Mouse (Mus musculus): ENCODE measurements around the gene Rnh1.

DNA sequence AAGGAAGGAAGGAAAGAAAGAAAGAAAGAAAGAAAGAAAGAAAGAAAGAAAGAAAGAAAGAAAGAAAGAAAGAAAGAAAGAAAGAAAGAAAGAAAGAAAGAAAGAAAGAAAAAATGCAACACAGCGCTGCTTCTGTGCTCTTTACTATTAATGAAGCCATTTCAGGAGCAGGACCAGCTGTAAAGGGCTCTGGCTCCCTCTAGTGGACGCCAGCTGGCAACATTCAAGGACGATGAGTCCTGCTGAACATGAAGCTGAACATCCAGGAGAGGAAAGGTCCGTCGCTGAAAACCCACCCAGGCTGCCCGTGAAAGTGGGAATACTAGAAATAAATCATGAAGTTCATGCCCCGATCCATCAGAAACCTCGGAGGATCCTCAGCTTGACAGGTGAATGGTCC lies 3.5 kb upstream of the Rnh1 start:
- TF ChIP-seq EP300 (IDR thresholded peaks at IDR 0.05; ENCODE audit: low read depth) (no peak), CTCF (IDR thresholded peaks at IDR 0.05; ENCODE audit: low read depth) (peak; percentile 98)
